In the genomic region with DNA sequence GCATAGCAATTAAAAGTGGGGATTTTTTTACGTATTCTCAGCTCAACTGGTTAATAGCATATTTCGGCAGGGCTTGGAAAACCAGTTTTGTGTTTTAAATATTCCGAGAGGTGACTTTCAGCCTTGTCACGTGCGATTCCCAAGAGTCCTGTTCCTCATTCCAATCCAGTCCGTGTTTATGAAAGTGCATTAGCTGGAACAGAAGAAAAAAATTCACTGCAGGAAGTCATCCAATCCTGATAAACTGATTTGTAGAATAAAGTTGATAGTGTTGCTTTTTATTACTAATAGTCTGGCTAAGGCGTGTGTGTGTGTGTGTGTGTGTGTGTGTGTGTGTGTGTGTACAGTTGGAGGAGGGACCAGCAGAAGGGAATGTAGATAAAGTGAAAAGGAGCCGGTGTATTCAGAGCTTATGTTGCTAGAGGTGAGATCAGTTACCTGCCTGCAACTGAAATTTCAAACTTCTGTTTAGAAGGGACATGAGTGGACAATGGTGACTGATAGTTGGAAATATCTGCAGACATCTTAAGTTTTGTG, we compare ENCODE assay signal across 8 mouse cellular contexts. TPM values are rescaled to one million over a fixed set of nuclear protein-coding genes. Genes with fewer than 3 reads are reported as not detected.
DNase-seq lines count a peak whose midpoint lies in the region; ATAC-seq lines count a peak whose summit lies in the region.

A gene (plus strand): TSS at position 392 of the 537 bp plus-strand sequence.

- H3K4me2 ChIP-seq in hindbrain, embryonic 13.5 days: no peak within 1 kb of the TSS

- H3K27me3 ChIP-seq in hindbrain, embryonic 13.5 days: 0 out of 2 replicates have a peak, but pooled peaks cover 2% of the 10 kb centered on the region

- 74% methylated on average over 8 of the region's 8 CpGs for WGBS in hindbrain, embryonic 13.5 days

- no peak for DNase-seq in frontal cortex, adult 2 months (ENCODE audit: extremely low spot score in 1 of 2, low spot score in 1 of 2)
- no peak for DNase-seq in frontal cortex, postnatal 14 days (ENCODE audit: low spot score in 2 of 2)
- DNase-seq in adrenal gland, postnatal 25 days: no peak
- no peak for DNase-seq in heart, postnatal 25 days (ENCODE audit: low spot score)
- no peak for DNase-seq in left cerebral cortex, postnatal 36 days (ENCODE audit: low spot score in 2 of 2)
- no peak for DNase-seq in thymus, postnatal 10 days (ENCODE audit: low spot score in 2 of 2)
- DNase-seq in spleen, adult 18-20 months: no peak

- no peaks in the 10 kb centered on the region for H3K4me1 ChIP-seq in hindbrain, embryonic 13.5 days (replicated peaks)

- ATAC-seq in hindbrain, embryonic 13.5 days (ENCODE audit: low FRiP score): no peak

- H3K9me3 ChIP-seq in hindbrain, embryonic 13.5 days: no peaks in the 10 kb centered on the region

- no peak within 1 kb of the TSS for H3K9ac ChIP-seq in hindbrain, embryonic 13.5 days

- H3K36me3 ChIP-seq in hindbrain, embryonic 13.5 days: no peaks in the 10 kb centered on the region

- intact Hi-C loops in heart, postnatal 25 days (cut with DNase I): no loop called here
- intact Hi-C loops in left cerebral cortex, postnatal 36 days (cut with DNase I): no loop called here

- no peak within 1 kb of the TSS for H3K27ac ChIP-seq in hindbrain, embryonic 13.5 days

- H3K4me3 ChIP-seq in hindbrain, embryonic 13.5 days: no peak within 1 kb of the TSS

RNA-seq across cellular contexts. Expression of the gene that starts here (rescaled TPM):
- polyA plus RNA-seq in frontal cortex, adult 2 months (2012; rRNA removed): 11.3 and 11.9 TPM in 2 replicates
- total RNA-seq in adrenal gland, postnatal 25 days (2021): 44.1 and 48.8 TPM in 2 replicates
- 10 to 100 TPM; 72.2 to 82.0 TPM for total RNA-seq in heart, postnatal 25 days (2021)
- 10 to 100 TPM; 12.1 to 14.3 TPM for total RNA-seq in left cerebral cortex, postnatal 36 days (2021)
- polyA plus RNA-seq in hindbrain, embryonic 13.5 days (2015; fragmentation: Nextera tagmentation; extraction: Ambion mirVana): 2.1 and 2.4 TPM in 2 replicates
